Mouse (Mus musculus) ES-E14 (cell line): ENCODE data around the gene Ttll5.

Experiments used
- CHD2 ChIP-seq: IDR thresholded peaks from 2 replicates; pipeline ENCODE4 v1.6.1; 2014; ENCODE audit warnings: mild to moderate bottlenecking, low read depth, low read length, inconsistent platforms
- HCFC1 ChIP-seq: IDR thresholded peaks from 2 replicates; pipeline ENCODE4 v1.6.1; 2012; ENCODE audit warnings: low read length, inconsistent platforms, borderline replicate concordance; ENCODE audit not compliant: insufficient read depth
- MAFK ChIP-seq: IDR thresholded peaks from 2 replicates; pipeline ENCODE4 v1.6.1; 2014; ENCODE audit warnings: mild to moderate bottlenecking, low read depth, low read length, inconsistent platforms; ENCODE audit not compliant: insufficient read depth
- ZC3H11A ChIP-seq: IDR thresholded peaks from 2 replicates; pipeline ENCODE4 v1.6.1; 2012; ENCODE audit warnings: low read depth, mild to moderate bottlenecking, inconsistent platforms, low read length, borderline replicate concordance
- ZNF384 ChIP-seq: IDR thresholded peaks from 2 replicates; pipeline ENCODE4 v1.6.1; 2012; ENCODE audit warnings: low read depth, low read length, inconsistent platforms

DNA sequence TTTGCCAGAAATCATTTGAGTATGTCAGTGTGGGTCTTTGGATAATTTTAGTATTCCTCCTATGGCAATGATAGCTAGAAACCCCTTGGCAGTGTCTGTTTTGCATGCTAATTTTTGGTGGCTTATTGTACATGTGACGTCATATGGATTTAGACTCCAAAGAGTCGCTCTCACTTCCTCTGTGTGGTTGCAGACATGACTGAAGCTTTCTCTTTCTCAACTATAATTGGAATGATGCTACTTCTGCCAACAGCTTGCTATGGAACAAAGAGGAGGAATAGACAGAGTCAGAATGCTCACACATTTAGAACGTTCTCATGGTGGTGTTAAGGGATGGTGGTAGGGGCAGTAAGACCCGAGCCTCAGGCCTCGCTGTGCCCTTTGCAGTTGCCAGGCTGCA, 155.5 kb downstream of the Ttll5 start:
- TF ChIP-seq MAFK (no peak), HCFC1 (no peak), CHD2 (no peak), ZNF384 (no peak), ZC3H11A (no peak)
